Mouse (Mus musculus) lung, postnatal 14 days (tissue): ENCODE results near the gene Scgb2b18.
"Not testable (repeated sequence)": the region's sequence is repeated elsewhere in the genome, so short reads cannot be mapped to it uniquely, and the experiment has no call there.

Experiments used
- DNase-seq: peaks from one replicate; pipeline ENCODE4 v3.0.0; 2021

The Scgb2b18 gene

GRCm38 (mm10) chr7:33173764-33174163 is at the start of gene Scgb2b18:
TSS of gene Scgb2b18 (minus strand) at chr7:33173864.
- not testable (repeated sequence) for DNase-seq

GRCm38 (mm10) chr7:33185268-33185667 is 11.6 kb upstream of the Scgb2b18 start, which contains the start of gene Scgb1b18:
TSS of gene Scgb1b18 (plus strand) at chr7:33185568.
- DNase-seq: not testable (repeated sequence)
